Mouse (Mus musculus) embryonic facial prominence, embryonic 13.5 days (tissue): ENCODE results near the gene Fam243. TPM values are rescaled to one million over a fixed set of nuclear protein-coding genes. Genes with fewer than 3 reads are reported as not detected.

Experiments used
- ATAC-seq: fragments of 200-750 bp; cut with Nextera tagmentation; 2 replicates; pipeline ENCODE4 v1.8.0; 2017; ENCODE audit warnings: low read depth; ENCODE audit not compliant: insufficient number of reproducible peaks, insufficient read depth, low FRiP score, low TSS enrichment
- H3K27ac ChIP-seq: fragments of 300-500 bp; sonication (generic); 2 replicates; pipeline ENCODE4 v1.5.1; 2015; ENCODE audit warnings: moderate library complexity, mild to moderate bottlenecking, inconsistent platforms
- H3K27me3 ChIP-seq: fragments of 300-500 bp; sonication (generic); 2 replicates; pipeline ENCODE4 v1.6.1; 2015; ENCODE audit warnings: mild to moderate bottlenecking, inconsistent platforms
- H3K36me3 ChIP-seq: fragments of 300-500 bp; sonication (generic); 2 replicates; pipeline ENCODE4 v1.6.1; 2015; ENCODE audit warnings: mild to moderate bottlenecking, inconsistent platforms
- H3K4me1 ChIP-seq: fragments of 300-500 bp; sonication (generic); 2 replicates; pipeline ENCODE4 v1.6.1; 2015; ENCODE audit warnings: inconsistent platforms
- H3K4me2 ChIP-seq: fragments of 300-500 bp; sonication (generic); 2 replicates; pipeline ENCODE4 v1.6.1; 2015; ENCODE audit warnings: moderate library complexity, mild to moderate bottlenecking, inconsistent platforms
- H3K4me3 ChIP-seq: fragments of 300-500 bp; sonication (generic); 2 replicates; pipeline ENCODE4 v1.5.1; 2015; ENCODE audit warnings: mild to moderate bottlenecking, inconsistent platforms
- H3K9ac ChIP-seq: fragments of 300-500 bp; sonication (generic); 2 replicates; pipeline ENCODE4 v1.6.1; 2015; ENCODE audit warnings: mild to moderate bottlenecking, inconsistent platforms
- H3K9me3 ChIP-seq: fragments of 300-500 bp; sonication (generic); 2 replicates; pipeline ENCODE4 v1.6.1; 2016; ENCODE audit warnings: inconsistent platforms
- WGBS: fragments of 180-500 bp; shearing (Covaris S2); methylation state at CpG from one replicate; pipeline ENCODE4 v1.1.7; 2015; ENCODE audit warnings: mixed read lengths; 5-methylcytosine and 5-hydroxymethylcytosine counted together
- polyA plus RNA-seq: library from polyadenylated mRNA; unstranded; fragments of >200 nt; fragmentation: Nextera tagmentation; extraction: Ambion mirVana; gene quantifications from 2 replicates; pipeline ENCODE4 v1.2.1, GENCODE M21; 2015

The Fam243 gene
- polyA plus RNA-seq: not detected in 2 replicates

- Histone ChIP-seq H3K4me2 (no peak within 1 kb of the TSS), H3K4me1 (0 out of 2 replicates have a peak, but pooled peaks cover 3% of the 10 kb centered on the region), H3K9me3 (no peaks in the 10 kb centered on the region), H3K27ac (no peak within 1 kb of the TSS), H3K9ac (no peak within 1 kb of the TSS), H3K36me3 (peaks cover 9% of the 10 kb centered on the region; the same call in 1 of the 2 replicates), H3K4me3 (no peak within 1 kb of the TSS), H3K27me3 (no peaks in the 10 kb centered on the region)
- no peak for ATAC-seq
- 91% methylated on average over 8 of the region's 8 CpGs for WGBS
Measured at GRCm38 (mm10) chr16:92321341-92321740, at the start of gene Fam243. Fam243 (minus strand) TSS chr16:92321441.

- H3K4me1 ChIP-seq: peaks cover 26% of the 10 kb centered on the region
- no peaks in the 10 kb centered on the region for H3K9me3 ChIP-seq
- no peak overlapping the region for H3K4me3 ChIP-seq
- no peak overlapping the region for H3K9ac ChIP-seq
- no peak overlapping the region for H3K27ac ChIP-seq
- ATAC-seq: no peak
- H3K27me3 ChIP-seq: peaks cover 28% of the 10 kb centered on the region
- H3K36me3 ChIP-seq: no peaks in the 10 kb centered on the region
- no peak overlapping the region for H3K4me2 ChIP-seq
- WGBS: 58% methylated on average over 2 of the region's 2 CpGs
Measured at GRCm38 (mm10) chr16:92369260-92369659, 48.0 kb upstream of the Fam243 start.

- no peak overlapping the region for H3K27ac ChIP-seq
- peaks cover 6% of the 10 kb centered on the region; the same call in 1 of the 2 replicates for H3K4me1 ChIP-seq
- WGBS: 54% methylated on average over 7 of the region's 7 CpGs
Measured at GRCm38 (mm10) chr16:92365477-92365876, 44.2 kb upstream of the Fam243 start.

GRCm38 (mm10) chr16:92360711-92361110 is 39.5 kb upstream of the Fam243 start:
- no peak overlapping the region for H3K4me3 ChIP-seq
- ATAC-seq: no peak
- H3K4me1 ChIP-seq: peaks cover 36% of the 10 kb centered on the region
- no peak overlapping the region for H3K27ac ChIP-seq
- no peaks in the 10 kb centered on the region for H3K9me3 ChIP-seq
- no peaks in the 10 kb centered on the region for H3K36me3 ChIP-seq
- 81% methylated on average over 7 of the region's 7 CpGs for WGBS
- H3K4me2 ChIP-seq: no peak overlapping the region
- H3K27me3 ChIP-seq: peaks cover 51% of the 10 kb centered on the region
- no peak overlapping the region for H3K9ac ChIP-seq

More at GRCm38 (mm10) chr16:92365477-92365876, 44.2 kb upstream of the Fam243 start:
- Histone ChIP-seq H3K27me3 (peaks cover 32% of the 10 kb centered on the region), H3K36me3 (no peaks in the 10 kb centered on the region), H3K4me2 (no peak overlapping the region), H3K9ac (no peak overlapping the region), H3K9me3 (no peaks in the 10 kb centered on the region), H3K4me3 (no peak overlapping the region)
- ATAC-seq: no peak

GRCm38 (mm10) chr16:92359229-92359628 is 38.0 kb upstream of the Fam243 start, which contains the start of gene Kcne1:
Kcne1 (minus strand) TSS chr16:92359468.
- H3K4me3 ChIP-seq: no peak within 1 kb of the TSS
- peak within 1 kb of the TSS; percentile 15 for H3K4me2 ChIP-seq
- no peaks in the 10 kb centered on the region for H3K9me3 ChIP-seq
- H3K9ac ChIP-seq: peak within 1 kb of the TSS; percentile 28; the same call in 1 of the 2 replicates
- H3K36me3 ChIP-seq: no peaks in the 10 kb centered on the region
- no peak within 1 kb of the TSS for H3K27ac ChIP-seq
- 51% methylated on average over 9 of the region's 9 CpGs for WGBS
- peaks cover 60% of the 10 kb centered on the region for H3K27me3 ChIP-seq
- no peak for ATAC-seq
- peaks cover 48% of the 10 kb centered on the region for H3K4me1 ChIP-seq

- 17% methylated on average over 9 of the region's 9 CpGs for WGBS
- Histone ChIP-seq H3K9me3 (no peaks in the 10 kb centered on the region), H3K27me3 (peaks cover 60% of the 10 kb centered on the region), H3K4me3 (no peak overlapping the region), H3K27ac (no peak overlapping the region), H3K36me3 (no peaks in the 10 kb centered on the region), H3K4me1 (peaks cover 53% of the 10 kb centered on the region), H3K4me2 (peak overlapping the region; percentile 15), H3K9ac (peak overlapping the region; percentile 28; the same call in 1 of the 2 replicates)
- ATAC-seq: 0 out of 2 replicates have a peak, but pooled peaks have one; percentile 23
Measured at GRCm38 (mm10) chr16:92358734-92359133, 37.5 kb upstream of the Fam243 start.

GRCm38 (mm10) chr16:92357566-92357965 is 36.3 kb upstream of the Fam243 start:
- no peak for ATAC-seq
- H3K9me3 ChIP-seq: no peaks in the 10 kb centered on the region
- H3K36me3 ChIP-seq: no peaks in the 10 kb centered on the region
- no peak overlapping the region for H3K27ac ChIP-seq
- peaks cover 58% of the 10 kb centered on the region for H3K4me1 ChIP-seq
- no peak overlapping the region for H3K9ac ChIP-seq
- no peak overlapping the region for H3K4me3 ChIP-seq
- H3K4me2 ChIP-seq: no peak overlapping the region
- WGBS: 40% methylated on average over 10 of the region's 10 CpGs
- H3K27me3 ChIP-seq: peaks cover 59% of the 10 kb centered on the region

- Histone ChIP-seq H3K36me3 (no peaks in the 10 kb centered on the region), H3K4me2 (no peak overlapping the region), H3K27me3 (peaks cover 56% of the 10 kb centered on the region), H3K9me3 (no peaks in the 10 kb centered on the region), H3K27ac (no peak overlapping the region), H3K9ac (no peak overlapping the region), H3K4me3 (no peak overlapping the region), H3K4me1 (peaks cover 58% of the 10 kb centered on the region)
- ATAC-seq: no peak
- 77% methylated on average over 9 of the region's 9 CpGs for WGBS
Measured at GRCm38 (mm10) chr16:92357023-92357422, 35.8 kb upstream of the Fam243 start.

- WGBS: 71% methylated on average over 11 of the region's 11 CpGs
- Histone ChIP-seq H3K27me3 (peaks cover 57% of the 10 kb centered on the region), H3K27ac (no peak overlapping the region), H3K4me2 (no peak overlapping the region), H3K36me3 (no peaks in the 10 kb centered on the region), H3K9ac (no peak overlapping the region), H3K9me3 (no peaks in the 10 kb centered on the region), H3K4me1 (peaks cover 58% of the 10 kb centered on the region), H3K4me3 (no peak overlapping the region)
- no peak for ATAC-seq
Measured at GRCm38 (mm10) chr16:92355982-92356381, 34.7 kb upstream of the Fam243 start.

GRCm38 (mm10) chr16:92355366-92355765 is 34.1 kb upstream of the Fam243 start:
- Histone ChIP-seq H3K27ac (no peak overlapping the region), H3K9me3 (no peaks in the 10 kb centered on the region), H3K27me3 (peaks cover 57% of the 10 kb centered on the region), H3K4me3 (no peak overlapping the region), H3K4me1 (peaks cover 58% of the 10 kb centered on the region), H3K36me3 (no peaks in the 10 kb centered on the region), H3K4me2 (no peak overlapping the region), H3K9ac (no peak overlapping the region)
- WGBS: 81% methylated on average over 5 of the region's 5 CpGs
- ATAC-seq: no peak

- Histone ChIP-seq H3K27me3 (peaks cover 60% of the 10 kb centered on the region), H3K4me1 (peaks cover 53% of the 10 kb centered on the region), H3K27ac (no peak overlapping the region; the same call in 1 of the 2 replicates), H3K9ac (no peak overlapping the region), H3K4me2 (no peak overlapping the region), H3K4me3 (no peak overlapping the region), H3K9me3 (no peaks in the 10 kb centered on the region), H3K36me3 (no peaks in the 10 kb centered on the region)
- WGBS: 17% methylated on average over 2 of the region's 2 CpGs
- ATAC-seq: no peak
Measured at GRCm38 (mm10) chr16:92353897-92354296, 32.7 kb upstream of the Fam243 start.

GRCm38 (mm10) chr16:92353295-92353694 is 32.1 kb upstream of the Fam243 start:
- no peaks in the 10 kb centered on the region for H3K36me3 ChIP-seq
- H3K9me3 ChIP-seq: no peaks in the 10 kb centered on the region
- no peak overlapping the region for H3K4me2 ChIP-seq
- ATAC-seq: no peak
- peak overlapping the region; percentile 18; the same call in 1 of the 2 replicates for H3K27ac ChIP-seq
- H3K9ac ChIP-seq: no peak overlapping the region
- no peak overlapping the region for H3K4me3 ChIP-seq
- H3K4me1 ChIP-seq: peaks cover 49% of the 10 kb centered on the region
- H3K27me3 ChIP-seq: peaks cover 62% of the 10 kb centered on the region
- WGBS: 78% methylated on average over 12 of the region's 12 CpGs
